Mouse (Mus musculus) skeletal muscle tissue, postnatal 0 days (tissue): ENCODE measurements around the gene 4930415O20Rik. TPM values are rescaled to one million over a fixed set of nuclear protein-coding genes. Genes with fewer than 3 reads are reported as not detected.

ENCODE experiments used
- polyA plus RNA-seq: library from polyadenylated mRNA; unstranded; fragments of >200 nt; fragmentation: Nextera tagmentation; extraction: Ambion mirVana; gene quantifications from 2 replicates; pipeline ENCODE4 v1.2.1, GENCODE M21; 2015

4930415O20Rik gene
- polyA plus RNA-seq = not detected in 2 replicates

GRCm38 (mm10) chr15:98570873-98571538 lies at the start of gene 4930415O20Rik, which contains the start of gene Ccnt1:
4930415O20Rik (plus strand) TSS chr15:98571004.
Ccnt1 (minus strand) TSS chr15:98570923.

DNA sequence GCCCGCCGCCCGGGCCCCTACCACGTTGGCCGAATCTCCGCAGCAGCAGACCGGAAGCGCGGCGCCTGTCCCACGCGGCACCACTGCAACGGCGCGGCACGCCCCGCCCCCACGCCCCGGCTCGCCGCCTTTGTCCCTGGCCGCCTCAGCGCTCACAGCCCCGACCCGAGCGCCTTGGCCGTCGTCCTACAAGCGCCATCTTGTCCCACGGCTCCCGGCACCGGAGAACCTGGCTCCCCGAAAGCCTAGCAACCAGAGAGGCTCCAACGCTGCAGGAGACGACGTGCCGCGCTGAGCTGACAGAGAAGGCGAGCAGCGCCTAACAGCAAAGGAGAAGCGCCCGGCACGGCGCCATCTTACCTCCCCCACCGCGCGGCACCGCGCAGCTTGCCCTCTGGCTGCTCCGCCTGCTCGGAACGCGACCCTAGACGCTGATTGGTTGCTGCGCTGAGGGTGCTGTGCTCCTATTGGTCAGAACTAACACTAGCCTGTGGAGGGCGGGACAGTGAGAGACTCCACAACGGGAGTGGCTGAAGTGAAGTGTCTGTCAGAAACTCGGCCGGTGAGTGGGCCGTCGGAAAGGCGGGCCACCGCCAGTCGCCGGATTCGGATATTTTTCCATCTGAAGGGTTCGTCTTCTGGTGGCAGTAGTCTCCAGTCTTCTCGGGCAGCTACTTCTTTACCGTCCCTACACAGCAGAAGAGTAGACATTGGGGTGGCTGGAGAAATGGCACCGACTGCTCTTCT lies 36.8 kb upstream of the 4930415O20Rik start, which contains the start of gene Kansl2:
Gene Kansl2, minus strand, starts transcription at position 384 of the 747 bp plus-strand sequence.

DNA sequence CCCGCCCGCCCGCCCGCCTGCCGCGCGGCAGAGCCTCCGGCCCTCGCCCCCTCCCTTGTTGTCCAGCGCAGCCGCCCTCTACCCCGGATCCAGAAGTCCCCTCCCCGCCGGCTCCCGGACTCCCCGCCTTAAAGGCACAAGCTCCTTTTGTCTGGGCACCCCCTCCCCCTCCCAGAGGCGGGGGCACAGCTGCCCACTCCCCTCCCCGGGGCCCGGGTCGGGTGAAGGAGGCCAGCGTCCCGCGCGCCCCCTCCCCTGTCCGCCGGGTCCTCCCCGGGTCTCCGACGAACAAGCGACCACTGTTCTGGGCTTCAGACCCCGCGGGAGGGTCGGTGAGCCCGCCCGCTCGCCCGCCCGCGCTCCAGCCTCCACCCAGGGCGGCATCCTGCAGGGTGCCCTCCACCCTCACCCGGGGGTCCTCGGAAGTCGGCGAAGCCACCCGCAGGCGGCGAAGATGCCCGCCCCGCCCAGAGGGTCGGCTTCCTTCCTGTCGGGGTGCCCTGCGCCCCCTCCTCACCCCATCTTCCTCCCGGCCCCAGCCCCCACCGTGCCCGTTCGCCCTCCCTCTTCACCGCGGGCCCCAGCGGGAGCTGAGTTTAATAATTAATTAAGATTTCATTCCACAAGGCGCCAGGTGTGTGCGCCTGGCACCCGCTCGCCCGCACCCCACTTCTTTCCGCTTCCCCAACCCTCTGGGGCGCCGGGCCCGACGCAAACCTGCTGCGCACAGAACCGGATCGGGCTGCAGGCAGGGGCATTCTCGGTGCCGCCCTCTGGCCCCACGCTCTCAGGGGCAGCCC lies 38.7 kb downstream of the 4930415O20Rik start, which contains the start of gene Adcy6:
Gene Adcy6, minus strand, starts transcription at position 746 of the 800 bp plus-strand sequence.

DNA sequence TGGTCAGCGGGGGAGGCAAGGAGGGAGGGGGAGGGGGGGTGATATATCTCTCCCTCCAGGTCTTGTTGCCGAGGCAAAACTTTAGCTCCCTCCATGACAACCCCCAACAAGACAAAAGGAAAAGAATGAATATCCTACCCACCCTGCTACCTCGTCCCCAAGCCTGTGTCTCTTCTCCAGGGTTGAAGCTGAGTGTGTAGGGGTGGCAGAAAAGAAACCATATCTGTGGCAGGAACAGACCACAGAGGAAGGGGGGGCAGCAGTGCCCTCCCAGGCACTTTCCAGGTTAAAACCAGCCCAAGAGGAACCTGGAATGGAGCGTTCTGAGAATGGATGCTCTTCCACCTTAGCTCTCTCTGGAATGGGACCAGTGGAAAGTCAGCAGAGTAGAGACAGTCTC lies 59.7 kb downstream of the 4930415O20Rik start, which contains the start of gene Cacnb3:
Gene Cacnb3, plus strand, starts transcription at position 301 of the 400 bp plus-strand sequence.

Other genes starting within 250 kb of the 4930415O20Rik start
- not detected in 2 replicates for gene Olfr284, start 230.0 kb upstream of the 4930415O20Rik start, polyA plus RNA-seq
- gene Olfr283, start 190.1 kb upstream of the 4930415O20Rik start, polyA plus RNA-seq = not detected in 2 replicates
- gene Olfr282, start 139.8 kb upstream of the 4930415O20Rik start, polyA plus RNA-seq = not detected in 2 replicates
- gene Olfr281, start 118.4 kb upstream of the 4930415O20Rik start, polyA plus RNA-seq = not detected in 2 replicates
- gene OR5BS1P, start 101.1 kb upstream of the 4930415O20Rik start, polyA plus RNA-seq = not detected in 2 replicates
- gene Lalba, start 88.3 kb upstream of the 4930415O20Rik start, polyA plus RNA-seq = 0.17 TPM in 1 of 2 replicates, not detected in the other
- not detected in 2 replicates for gene Olfr279, start 78.6 kb upstream of the 4930415O20Rik start, polyA plus RNA-seq
- 69.9 and 72.5 TPM in 2 replicates for gene Kansl2, start 36.7 kb upstream of the 4930415O20Rik start, polyA plus RNA-seq
- gene Ccnt1, start 81 bp upstream of the 4930415O20Rik start, polyA plus RNA-seq = 22.4 and 22.8 TPM in 2 replicates
- 9.2 and 10.9 TPM in 2 replicates for gene Adcy6, start 39.1 kb downstream of the 4930415O20Rik start, polyA plus RNA-seq
- 5.6 and 8.6 TPM in 2 replicates for gene Cacnb3, start 59.8 kb downstream of the 4930415O20Rik start, polyA plus RNA-seq
- 10.8 and 12.4 TPM in 2 replicates for gene Ddx23, start 91.9 kb downstream of the 4930415O20Rik start, polyA plus RNA-seq
- gene Rnd1, start 106.5 kb downstream of the 4930415O20Rik start, polyA plus RNA-seq = 0.36 and 0.50 TPM in 2 replicates
- 0.09 TPM in 2 replicates for gene Ccdc65, start 137.2 kb downstream of the 4930415O20Rik start, polyA plus RNA-seq
- 25.1 and 47.1 TPM in 2 replicates for gene Fkbp11, start 157.2 kb downstream of the 4930415O20Rik start, polyA plus RNA-seq
- 11.0 and 13.7 TPM in 2 replicates for gene Arf3, start 192.2 kb downstream of the 4930415O20Rik start, polyA plus RNA-seq
- gene Wnt10b, start 207.1 kb downstream of the 4930415O20Rik start, polyA plus RNA-seq = 0.28 and 0.37 TPM in 2 replicates
- 0.09 and 0.13 TPM in 2 replicates for gene Wnt1, start 218.9 kb downstream of the 4930415O20Rik start, polyA plus RNA-seq
- gene Ddn, start 238.5 kb downstream of the 4930415O20Rik start, polyA plus RNA-seq = not detected in 2 replicates